Mouse (Mus musculus) small intestine, adult 10 weeks (tissue): ENCODE data around the gene Npm1. TPM values are rescaled to one million over a fixed set of nuclear protein-coding genes. Genes with fewer than 3 reads are reported as not detected.

Experiments
- polyA plus RNA-seq: library from polyadenylated mRNA; stranded (reverse); fragments of 350-450 nt; fragmentation: Illumina TruSeq; extraction: RNeasy Lipid Tissue Mini Kit (QIAGEN cat#74804); gene quantifications from one replicate; pipeline ENCODE4 v1.2.3, GENCODE M21; 2014; ENCODE audit warnings: low replicate concordance

Gene Npm1
- 1,289 TPM for polyA plus RNA-seq

DNA sequence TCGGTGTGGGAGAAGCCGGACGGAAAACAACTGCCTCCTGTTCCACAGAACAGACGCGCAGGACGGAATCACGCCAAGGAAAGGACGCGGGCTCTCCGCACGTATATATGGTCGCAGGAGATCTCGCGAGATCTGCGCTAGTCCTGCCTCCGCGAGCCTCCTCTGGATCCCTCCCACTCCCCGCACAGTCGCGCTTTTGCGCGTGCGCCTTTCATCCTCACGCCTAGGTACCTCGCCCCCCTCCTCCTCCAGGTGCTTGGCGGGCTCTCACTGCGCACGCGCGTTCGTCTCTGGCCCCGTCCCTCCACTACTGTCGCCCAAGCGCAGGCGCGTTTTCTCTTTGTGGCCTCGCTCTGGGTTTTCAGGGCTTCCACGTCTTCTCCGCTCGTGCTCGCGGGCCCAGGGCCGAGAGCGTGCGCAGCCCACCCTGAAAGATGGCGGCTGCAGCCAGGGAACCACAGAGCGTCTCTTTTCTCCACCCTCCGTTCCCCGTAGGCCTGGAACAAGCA lies at the start of gene Npm1:
Gene Npm1, minus strand, starts transcription at position 209 of the 509 bp plus-strand sequence.

DNA sequence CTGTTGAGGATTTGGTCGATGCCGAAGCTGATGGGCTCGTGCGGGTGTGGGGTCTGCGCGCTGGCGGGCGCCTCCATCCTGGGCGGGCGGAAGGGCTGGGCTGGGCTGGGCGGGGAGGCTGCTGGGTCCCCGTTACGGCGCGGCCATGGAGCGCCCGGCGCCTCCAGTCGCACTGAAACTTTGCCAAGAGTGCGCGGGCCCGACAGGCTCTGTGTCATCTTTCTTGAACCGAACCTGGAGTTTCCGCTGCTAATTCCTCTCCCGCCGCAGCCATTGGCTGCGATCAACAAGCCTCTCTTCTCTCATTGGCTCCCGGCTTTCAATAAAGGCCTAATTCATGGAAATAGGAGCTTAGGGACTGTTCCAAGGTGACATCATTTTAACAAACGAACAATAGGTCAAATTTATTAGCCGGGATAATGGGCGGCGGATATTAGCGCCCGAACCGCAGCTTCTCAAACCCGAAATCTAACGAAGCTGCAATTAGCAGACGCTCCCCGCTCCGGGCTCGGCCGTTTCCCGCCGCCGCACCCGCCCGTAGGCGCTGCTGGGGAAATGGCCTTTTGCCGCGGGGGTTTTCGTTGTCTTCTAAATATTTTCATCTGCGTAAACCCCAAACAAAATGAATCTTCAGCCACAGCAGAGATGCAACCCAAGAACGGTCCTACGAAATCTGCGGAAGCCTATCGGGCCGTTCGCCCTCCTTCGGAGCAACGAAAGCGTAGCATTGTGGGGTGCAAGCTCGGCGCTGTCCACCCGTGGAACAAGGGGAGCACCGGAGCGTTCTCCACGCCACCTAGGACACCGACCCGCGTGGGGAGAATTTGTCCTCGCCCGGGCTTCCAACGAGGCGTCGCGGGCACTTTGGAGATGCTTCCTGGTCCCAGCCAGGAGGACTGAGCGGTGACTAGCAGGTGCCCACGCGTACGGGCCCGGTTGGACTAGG lies 40.6 kb upstream of the Npm1 start, which contains the start of gene Tlx3:
Gene Tlx3, minus strand, starts transcription at position 207 of the 946 bp plus-strand sequence.

DNA sequence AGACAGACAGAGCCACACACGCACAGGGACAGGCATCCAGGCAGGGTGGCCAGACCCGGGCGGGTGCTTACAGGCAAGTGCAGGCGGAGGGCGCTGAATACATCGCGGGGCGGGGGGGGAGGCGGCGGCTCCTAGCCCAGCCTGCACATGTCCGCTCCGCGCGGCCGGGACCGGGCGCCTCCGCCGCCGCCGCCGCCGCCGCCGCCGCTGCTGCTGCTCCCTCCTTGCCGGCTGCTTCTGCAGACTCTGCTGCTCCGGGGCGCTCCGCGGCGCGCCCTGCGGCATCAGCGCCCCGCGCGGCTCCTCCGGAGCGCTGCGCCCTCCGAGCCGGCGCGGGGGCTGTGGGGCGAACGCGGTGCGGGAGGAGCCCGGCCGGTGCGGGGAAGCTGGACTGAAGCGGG lies 15.8 kb downstream of the Npm1 start, which contains the start of gene Fgf18:
Gene Fgf18, minus strand, starts transcription at position 230 of the 401 bp plus-strand sequence.

Other genes with a start within 250 kb of the Npm1 start
- gene Fgf18, start 15.8 kb downstream of the Npm1 start, polyA plus RNA-seq, result not detected
- gene Tlx3, start 40.4 kb upstream of the Npm1 start, polyA plus RNA-seq, result not detected
- not detected for gene Gm12117, start 113.5 kb upstream of the Npm1 start, polyA plus RNA-seq